Mouse (Mus musculus) C2C12 (cell line): ENCODE measurements at regions not wholly inside any gene's neighbourhood (a gene's known extent, or its start where the extent isn't known, plus 50 kb on each side); places are given as distances from the start of the nearest gene placed in this dataset.
A peak's percentile ranks its signal among the peaks of the same experiment; 100 is the strongest.

Experiments
- H3K27me3 ChIP-seq: one replicate; pipeline ENCODE4 v1.6.1; 2011; ENCODE audit not compliant: control insufficient read depth, insufficient read depth, insufficient read length
- H3K36me3 ChIP-seq: one replicate; pipeline ENCODE4 v1.6.1; 2011; ENCODE audit not compliant: control insufficient read depth, insufficient read depth
- H3K4me3 ChIP-seq: one replicate; pipeline ENCODE4 v1.5.1; 2011; ENCODE audit warnings: mild to moderate bottlenecking, control low read depth; ENCODE audit not compliant: poor library complexity, insufficient read depth, severe bottlenecking
- H3K79me2 ChIP-seq: one replicate; pipeline ENCODE4 v1.6.1; 2011; ENCODE audit not compliant: control insufficient read depth, insufficient read depth
- H3K79me3 ChIP-seq: one replicate; pipeline ENCODE4 v1.6.1; 2011; ENCODE audit warnings: low read depth, control low read depth
- H3ac ChIP-seq: one replicate; pipeline ENCODE3; 2011; ENCODE audit warnings: low read depth; ENCODE audit not compliant: control insufficient read depth, insufficient read length
- CEBPB ChIP-seq: IDR thresholded peaks from one replicate; pipeline ENCODE4 v1.6.1; 2011; ENCODE audit warnings: low read depth, mild to moderate bottlenecking, control low read depth, moderate library complexity
- CTCF ChIP-seq: IDR thresholded peaks from one replicate; pipeline ENCODE4 v1.5.1; 2011; ENCODE audit not compliant: control insufficient read depth, insufficient read depth, insufficient read length
- FOSL1 ChIP-seq: IDR thresholded peaks from one replicate; pipeline ENCODE4 v1.8.0; 2011; ENCODE audit warnings: mild to moderate bottlenecking, low read length; ENCODE audit not compliant: poor library complexity, insufficient read depth, severe bottlenecking
- MAX ChIP-seq: IDR thresholded peaks from one replicate; pipeline ENCODE4 v1.6.1; 2011; ENCODE audit warnings: mild to moderate bottlenecking, control low read depth
- MYOD1 ChIP-seq: IDR thresholded peaks from one replicate; pipeline ENCODE4 v1.6.1; 2011; ENCODE audit warnings: low read depth; ENCODE audit not compliant: control insufficient read depth, insufficient read length
- MYOG ChIP-seq: IDR thresholded peaks from one replicate; pipeline ENCODE4 v1.6.1; 2011; ENCODE audit not compliant: control insufficient read depth, insufficient read length; ENCODE audit errors: extremely low read depth
- USF1 ChIP-seq: IDR thresholded peaks from one replicate; pipeline ENCODE4 v1.6.1; 2011; ENCODE audit warnings: low read depth, mild to moderate bottlenecking, control low read depth, moderate library complexity

DNA sequence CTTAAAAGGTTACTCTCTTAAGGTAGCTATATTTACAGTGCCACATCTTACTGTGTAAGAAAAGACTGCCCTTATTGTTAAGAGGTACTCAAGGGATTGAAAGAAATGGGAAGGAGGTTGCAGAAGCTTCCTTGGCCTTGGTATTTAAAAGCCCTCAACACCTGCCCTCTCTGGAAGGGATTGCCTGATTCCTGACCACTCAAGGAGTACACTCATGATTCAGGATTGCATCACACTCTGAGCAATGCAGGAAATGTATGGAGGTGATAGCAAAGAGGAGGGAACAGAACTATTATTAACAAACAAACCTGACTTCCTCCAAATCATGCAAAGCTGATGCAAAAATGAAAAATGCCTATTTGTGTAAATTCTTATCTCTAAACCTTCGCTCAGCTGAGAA, 534.0 kb upstream of the Msl3l2 start:
- Histone ChIP-seq H3K79me2 (no peaks in the 10 kb centered on the region), H3K27me3 (no peaks in the 10 kb centered on the region), H3K4me3 (no peak overlapping the region), H3K36me3 (no peaks in the 10 kb centered on the region), H3ac (no peak overlapping the region), H3K79me3 (no peaks in the 10 kb centered on the region)
- TF ChIP-seq CTCF (no peak), USF1 (no peak), FOSL1 (no peak), MAX (no peak), MYOG (no peak), MYOD1 (peak; percentile 20), CEBPB (peak; percentile 60)

GRCm38 (mm10) chr10:55591013-55591412, 515.7 kb upstream of the Msl3l2 start:
- H3K79me3 ChIP-seq = no peaks in the 10 kb centered on the region
- H3K4me3 ChIP-seq = no peak overlapping the region
- no peaks in the 10 kb centered on the region for H3K27me3 ChIP-seq
- TF ChIP-seq CTCF (no peak), MAX (no peak), USF1 (no peak), FOSL1 (no peak), MYOG (no peak), CEBPB (no peak), MYOD1 (no peak)
- no peaks in the 10 kb centered on the region for H3K36me3 ChIP-seq
- no peak overlapping the region for H3ac ChIP-seq
- no peaks in the 10 kb centered on the region for H3K79me2 ChIP-seq

- Histone ChIP-seq H3K79me2 (no peaks in the 10 kb centered on the region), H3K4me3 (no peak overlapping the region), H3K79me3 (no peaks in the 10 kb centered on the region), H3K27me3 (no peaks in the 10 kb centered on the region), H3K36me3 (no peaks in the 10 kb centered on the region), H3ac (no peak overlapping the region)
- no peak for TF ChIP-seq MYOG
- no peak for TF ChIP-seq MYOD1
- TF ChIP-seq CTCF = no peak
- no peak for TF ChIP-seq FOSL1
- no peak for TF ChIP-seq CEBPB
- TF ChIP-seq USF1 = no peak
- TF ChIP-seq MAX = no peak
Observed at GRCm38 (mm10) chr10:55591896-55592295, 514.8 kb upstream of the Msl3l2 start.

DNA sequence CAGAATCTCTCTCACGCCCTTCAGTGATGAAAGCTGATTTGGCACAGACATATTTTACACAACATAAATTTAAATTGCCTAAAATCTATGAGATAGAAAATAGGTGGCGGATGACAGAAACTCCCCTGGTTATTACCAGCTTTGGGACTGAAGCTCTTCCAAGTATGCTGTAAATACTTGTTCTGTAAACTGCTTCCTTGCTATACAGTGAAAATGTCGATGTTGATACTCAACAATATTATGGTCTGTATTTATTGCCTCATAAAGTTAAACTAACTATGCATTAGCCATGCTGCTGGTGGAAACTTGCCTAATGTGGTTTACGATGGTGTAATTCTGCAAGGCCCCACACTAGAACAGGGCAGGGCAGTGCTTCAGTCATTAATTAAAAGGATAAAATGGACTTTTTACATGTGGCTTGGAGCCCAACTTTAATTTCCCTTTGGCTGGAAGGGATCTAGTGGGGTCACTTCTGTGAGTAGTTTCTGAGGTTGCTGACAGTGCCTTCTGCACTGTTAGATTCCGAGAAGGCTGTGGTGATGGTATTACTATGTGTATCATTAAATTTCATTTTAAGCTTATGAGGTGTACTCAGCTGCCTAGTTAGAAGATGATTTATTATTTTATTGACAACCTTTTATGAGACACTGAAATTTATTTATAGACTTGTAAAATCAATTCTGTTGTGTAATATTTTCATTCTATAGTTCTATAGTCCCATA, 482.0 kb upstream of the Msl3l2 start:
- no peak for TF ChIP-seq MYOD1
- no peak for TF ChIP-seq FOSL1
- no peak for TF ChIP-seq CEBPB
- TF ChIP-seq MYOG = no peak
- no peak for TF ChIP-seq CTCF
- no peak for TF ChIP-seq MAX
- TF ChIP-seq USF1 = no peak
- Histone ChIP-seq H3K36me3 (no peaks in the 10 kb centered on the region), H3K79me3 (no peaks in the 10 kb centered on the region)

DNA sequence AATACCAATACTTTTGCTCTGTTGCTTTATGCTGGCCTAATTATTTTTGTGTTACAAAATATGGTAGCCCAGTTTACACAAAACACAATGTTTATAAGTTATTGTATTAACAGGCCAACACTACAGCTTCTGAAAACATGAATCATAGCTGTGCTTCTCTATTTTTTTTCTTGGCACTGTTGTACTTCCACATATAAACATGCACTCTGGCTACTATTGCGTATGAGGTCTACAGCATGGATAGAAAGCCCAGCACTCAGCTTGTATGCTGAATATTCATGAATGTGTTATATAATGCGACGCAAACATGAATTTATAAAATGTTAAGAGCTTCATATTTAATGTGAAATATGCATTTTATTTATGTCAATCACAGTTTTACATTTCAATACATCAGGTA, 465.4 kb upstream of the Msl3l2 start:
- no peak overlapping the region for H3K4me3 ChIP-seq

More for the DNA sequence above, 482.0 kb upstream of the Msl3l2 start:
- H3K4me3 ChIP-seq = no peak overlapping the region
- H3K27me3 ChIP-seq = no peaks in the 10 kb centered on the region
- H3K79me2 ChIP-seq = no peaks in the 10 kb centered on the region
- H3ac ChIP-seq = no peak overlapping the region

More for the DNA sequence above, 465.4 kb upstream of the Msl3l2 start:
- Histone ChIP-seq H3K79me3 (no peaks in the 10 kb centered on the region), H3K36me3 (no peaks in the 10 kb centered on the region), H3K27me3 (no peaks in the 10 kb centered on the region), H3K79me2 (no peaks in the 10 kb centered on the region), H3ac (no peak overlapping the region)
- TF ChIP-seq USF1 (no peak), MYOG (no peak), MAX (no peak), CEBPB (no peak), CTCF (no peak), FOSL1 (no peak), MYOD1 (no peak)
